Mouse (Mus musculus) lung, postnatal 4 days (tissue): ENCODE measurements around the gene Tead3.
"Not testable (repeated sequence)": the region's sequence is repeated elsewhere in the genome, so short reads cannot be mapped to it uniquely, and the experiment has no call there.

Source experiments
- DNase-seq, 2 experiments: peaks; one replicate each; pipeline ENCODE4 v3.0.0; 2021

Gene Tead3

GRCm38 (mm10) chr17:28329503-28330231, 20.9 kb downstream of the Tead3 start:
- DNase-seq: no peak

GRCm38 (mm10) chr17:28328946-28329345, 21.7 kb downstream of the Tead3 start:
- DNase-seq: no peak

- peak; percentile 98 to 99 for DNase-seq
Measured at GRCm38 (mm10) chr17:28328366-28328928, 22.2 kb downstream of the Tead3 start, which contains the start of gene Rpl10a. TSS of gene Rpl10a (plus strand) at chr17:28328471.

- peak in 1 of 2 experiments; percentile 26 for DNase-seq
Measured at GRCm38 (mm10) chr17:28327673-28328325, 22.8 kb downstream of the Tead3 start.

GRCm38 (mm10) chr17:28326951-28327350, 23.7 kb downstream of the Tead3 start:
- no peak for DNase-seq

- no peak for DNase-seq
Measured at GRCm38 (mm10) chr17:28325751-28326150, 24.9 kb downstream of the Tead3 start.

- not testable (repeated sequence) for DNase-seq
Measured at GRCm38 (mm10) chr17:28324416-28324815, 26.2 kb downstream of the Tead3 start.

- no peak for DNase-seq
Measured at GRCm38 (mm10) chr17:28323786-28324185, 26.8 kb downstream of the Tead3 start.

GRCm38 (mm10) chr17:28321700-28322099, 28.9 kb downstream of the Tead3 start:
- no peak for DNase-seq

GRCm38 (mm10) chr17:28317725-28318124, 32.9 kb downstream of the Tead3 start:
- DNase-seq: no peak

- no peak for DNase-seq
Measured at GRCm38 (mm10) chr17:28317091-28317490, 33.5 kb downstream of the Tead3 start.

GRCm38 (mm10) chr17:28316476-28316875, 34.1 kb downstream of the Tead3 start:
- no peak for DNase-seq

GRCm38 (mm10) chr17:28315611-28316160, 34.9 kb downstream of the Tead3 start:
- no peak for DNase-seq

GRCm38 (mm10) chr17:28313880-28314225, 36.8 kb downstream of the Tead3 start:
- no peak for DNase-seq

- DNase-seq: peak; percentile 96 to 98
Measured at GRCm38 (mm10) chr17:28313212-28313879, 37.3 kb downstream of the Tead3 start, which contains the start of gene Fance. TSS of gene Fance (plus strand) at chr17:28313519.

- peak in 1 of 2 experiments; percentile 59 for DNase-seq
Measured at GRCm38 (mm10) chr17:28312232-28313211, 38.1 kb downstream of the Tead3 start.

GRCm38 (mm10) chr17:28311366-28312132, 39.1 kb downstream of the Tead3 start:
- DNase-seq: no peak

- DNase-seq: no peak
Measured at GRCm38 (mm10) chr17:28310831-28311230, 39.8 kb downstream of the Tead3 start.

GRCm38 (mm10) chr17:28308297-28309195, 42.1 kb downstream of the Tead3 start:
- peak; percentile 73 to 91 for DNase-seq

GRCm38 (mm10) chr17:28305172-28305571, 45.4 kb downstream of the Tead3 start:
- DNase-seq: no peak
